Mouse (Mus musculus) kidney, embryonic 16.5 days (tissue): ENCODE data around the gene Cldn3. TPM values are rescaled to one million over a fixed set of nuclear protein-coding genes. Genes with fewer than 3 reads are reported as not detected.

Experiments
- ATAC-seq: fragments of 200-750 bp; cut with Nextera tagmentation; 2 replicates; pipeline ENCODE4 v1.8.0; 2017; ENCODE audit warnings: moderate TSS enrichment; ENCODE audit not compliant: low FRiP score, low TSS enrichment
- H3K27ac ChIP-seq: fragments of 300-500 bp; sonication (generic); 2 replicates; pipeline ENCODE4 v1.5.1; 2014; ENCODE audit warnings: low read length
- H3K27me3 ChIP-seq: fragments of 300-500 bp; sonication (generic); 2 replicates; pipeline ENCODE4 v1.6.1; 2014; ENCODE audit warnings: low read length, control low read depth, mixed read lengths; ENCODE audit not compliant: insufficient read depth
- H3K36me3 ChIP-seq: fragments of 300-500 bp; sonication (generic); 2 replicates; pipeline ENCODE4 v1.6.1; 2014; ENCODE audit warnings: low read length, control low read depth, mixed read lengths; ENCODE audit not compliant: insufficient read depth
- H3K4me1 ChIP-seq: fragments of 300-500 bp; sonication (generic); 2 replicates; pipeline ENCODE4 v1.6.1; 2014; ENCODE audit warnings: low read length, control low read depth, mixed read lengths; ENCODE audit not compliant: insufficient read depth
- H3K4me2 ChIP-seq: fragments of 300-500 bp; sonication (generic); replicated peaks from 2 replicates; pipeline ENCODE4 v1.6.1; 2014; ENCODE audit warnings: low read depth, low read length
- H3K4me3 ChIP-seq: fragments of 300-500 bp; sonication (generic); 2 replicates; pipeline ENCODE4 v1.5.1; 2014; ENCODE audit warnings: mild to moderate bottlenecking, low read length
- H3K9ac ChIP-seq: fragments of 300-500 bp; sonication (generic); replicated peaks from 2 replicates; pipeline ENCODE4 v1.6.1; 2014; ENCODE audit warnings: low read length
- H3K9me3 ChIP-seq: fragments of 300-500 bp; sonication (generic); 2 replicates; pipeline ENCODE4 v1.6.1; 2016; ENCODE audit warnings: low read length, control low read depth
- WGBS: fragments of 180-500 bp; shearing (Covaris S2); extraction: QIAGEN DNeasy Blood & Tissue Kit; methylation state at CpG from one replicate; pipeline ENCODE4 v1.1.7; 2014; 5-methylcytosine and 5-hydroxymethylcytosine counted together
- polyA plus RNA-seq: library from polyadenylated mRNA; unstranded; fragments of >200 nt; fragmentation: Nextera tagmentation; extraction: Ambion mirVana; gene quantifications from 2 replicates; pipeline ENCODE4 v1.2.1, GENCODE M21; 2015

Gene Cldn3
- polyA plus RNA-seq, 1 experiment from 2014 or later = 69.2 TPM

DNA sequence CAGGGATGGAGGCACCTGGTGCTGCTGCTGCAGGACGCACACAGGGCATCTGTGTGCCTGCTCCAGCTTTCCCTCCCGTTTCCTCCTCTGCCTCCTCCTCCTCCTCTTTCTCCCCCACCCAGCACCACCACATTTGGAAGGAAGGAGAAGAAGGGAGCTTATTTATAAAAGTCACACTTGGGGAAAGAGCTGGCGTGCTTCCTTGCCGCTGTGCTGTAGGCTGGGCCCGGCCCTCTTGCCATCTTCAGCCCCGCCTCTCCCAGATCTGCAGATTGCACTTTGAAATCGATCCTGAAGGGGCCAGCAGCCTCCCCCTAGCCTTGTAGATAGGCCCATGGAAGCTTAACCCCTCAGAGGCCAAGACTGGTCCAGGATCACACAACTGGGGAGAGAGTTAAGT lies 39.9 kb downstream of the Cldn3 start:
- WGBS = 9% methylated on average over 7 of the region's 7 CpGs
- Histone ChIP-seq H3K4me3 (peak overlapping the region; percentile 71; the same call in 1 of the 2 replicates), H3K36me3 (no peaks in the 10 kb centered on the region), H3K9me3 (no peaks in the 10 kb centered on the region), H3K9ac (peak overlapping the region; percentile 57; the same call in 1 of the 2 replicates), H3K27me3 (no peaks in the 10 kb centered on the region), H3K4me2 (peak overlapping the region; percentile 95), H3K27ac (0 out of 2 replicates have a peak overlapping the region, but pooled peaks have one; percentile 15), H3K4me1 (peaks cover 45% of the 10 kb centered on the region)
- ATAC-seq = no peak

DNA sequence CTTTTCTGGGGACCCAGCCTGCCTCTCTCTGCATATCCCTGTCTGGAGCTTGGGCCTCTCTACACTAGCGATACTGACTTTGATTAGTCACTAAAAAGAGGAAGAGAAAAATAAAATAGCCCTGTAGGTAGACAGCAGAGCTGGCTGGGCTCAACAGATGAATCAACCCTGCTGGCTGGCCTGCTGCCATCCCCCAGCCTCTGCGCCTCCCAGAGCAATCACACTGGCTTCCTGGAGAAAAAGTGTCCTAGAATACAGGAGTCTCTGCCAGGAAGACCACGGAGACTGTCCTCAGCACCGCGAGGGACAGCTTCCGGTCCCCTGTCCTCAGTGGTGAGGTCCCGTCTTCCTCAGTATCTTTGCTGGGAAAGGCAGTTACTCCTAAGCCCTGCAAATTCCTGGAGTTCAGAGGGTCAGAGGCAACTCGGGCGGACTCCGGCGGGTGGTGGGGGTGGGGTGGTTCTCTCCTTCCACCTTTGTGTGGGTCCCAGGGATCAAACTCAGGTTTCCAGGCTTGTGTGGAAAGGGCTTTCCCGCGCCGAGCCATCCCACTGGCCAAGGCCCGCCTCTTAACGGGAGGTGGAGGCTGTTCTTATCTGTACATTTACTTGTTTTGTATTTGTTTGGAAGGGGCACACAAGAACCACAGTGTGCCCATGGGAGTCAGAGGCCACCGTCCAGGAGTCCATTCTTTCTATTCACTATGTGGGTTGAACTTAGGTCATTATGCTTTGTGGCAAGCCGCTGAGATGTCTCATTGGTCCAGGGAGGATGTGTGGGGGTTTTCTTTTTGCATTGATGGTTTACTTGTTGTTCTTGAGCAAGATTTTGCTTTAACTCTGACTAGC lies 43.2 kb downstream of the Cldn3 start:
- peak overlapping the region; percentile 12; the same call in 1 of the 2 replicates for H3K9ac ChIP-seq
- 40% methylated on average over 18 of the region's 18 CpGs for WGBS
- peak overlapping the region; percentile 30; the same call in 1 of the 2 replicates for H3K27ac ChIP-seq
- H3K4me3 ChIP-seq = no peak overlapping the region
- no peaks in the 10 kb centered on the region for H3K36me3 ChIP-seq
- peaks cover 34% of the 10 kb centered on the region for H3K4me1 ChIP-seq
- peak overlapping the region; percentile 24 for H3K4me2 ChIP-seq
- ATAC-seq = no peak
- no peaks in the 10 kb centered on the region for H3K9me3 ChIP-seq
- no peaks in the 10 kb centered on the region for H3K27me3 ChIP-seq

DNA sequence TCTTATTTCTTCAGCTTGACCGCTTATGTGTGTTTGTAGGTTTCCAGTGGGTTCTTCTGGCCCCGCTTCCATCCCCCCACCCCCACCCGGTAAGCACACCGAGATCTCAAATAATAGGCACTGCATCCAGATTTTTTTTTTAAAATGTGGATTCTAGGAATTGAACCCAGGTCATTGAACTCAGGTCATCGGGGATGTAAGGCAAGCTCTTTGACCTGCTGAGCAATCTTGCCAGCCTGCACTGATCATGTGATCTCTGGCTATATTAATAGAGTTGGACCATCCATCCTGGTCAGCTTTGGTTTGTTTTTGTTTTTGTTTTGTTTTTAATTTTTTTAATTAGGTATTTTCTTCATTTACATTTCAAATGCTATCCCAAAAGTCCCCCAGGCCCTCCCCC lies 46.6 kb downstream of the Cldn3 start:
- H3K4me1 ChIP-seq = peaks cover 18% of the 10 kb centered on the region
- no peak overlapping the region for H3K4me2 ChIP-seq
- no peak overlapping the region for H3K27ac ChIP-seq
- H3K9me3 ChIP-seq = no peaks in the 10 kb centered on the region
- H3K27me3 ChIP-seq = no peaks in the 10 kb centered on the region
- WGBS = 87% methylated on average over 5 of the region's 5 CpGs
- H3K36me3 ChIP-seq = no peaks in the 10 kb centered on the region
- no peak overlapping the region for H3K9ac ChIP-seq
- no peak overlapping the region for H3K4me3 ChIP-seq
- ATAC-seq = no peak

DNA sequence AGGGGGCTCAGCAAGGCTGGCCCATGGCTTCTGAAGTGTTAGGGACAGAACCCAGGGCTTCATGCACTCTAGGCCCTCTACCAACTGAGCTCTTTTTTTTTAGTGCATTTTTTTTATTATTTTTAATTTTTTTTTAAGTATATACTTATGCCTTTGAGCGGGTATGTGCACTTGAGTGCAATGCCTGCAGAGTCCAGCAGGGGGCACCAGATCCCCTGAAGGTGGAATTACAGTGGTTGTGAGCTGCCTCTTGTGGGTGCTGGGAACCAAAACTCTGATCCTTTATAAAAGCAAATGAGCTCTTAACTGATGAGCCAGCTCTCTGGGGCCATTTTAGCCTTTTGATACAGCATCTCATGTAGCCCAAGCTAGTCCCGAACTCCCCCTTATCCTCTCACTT lies 48.6 kb downstream of the Cldn3 start:
- no peak for ATAC-seq
- no peak overlapping the region for H3K27ac ChIP-seq
- no peaks in the 10 kb centered on the region for H3K9me3 ChIP-seq
- H3K4me3 ChIP-seq = no peak overlapping the region
- 98% methylated on average over 2 of the region's 2 CpGs for WGBS
- H3K4me2 ChIP-seq = no peak overlapping the region
- no peaks in the 10 kb centered on the region for H3K27me3 ChIP-seq
- H3K9ac ChIP-seq = no peak overlapping the region
- peaks cover 5% of the 10 kb centered on the region; the same call in 1 of the 2 replicates for H3K4me1 ChIP-seq
- H3K36me3 ChIP-seq = peaks cover 4% of the 10 kb centered on the region; the same call in 1 of the 2 replicates

DNA sequence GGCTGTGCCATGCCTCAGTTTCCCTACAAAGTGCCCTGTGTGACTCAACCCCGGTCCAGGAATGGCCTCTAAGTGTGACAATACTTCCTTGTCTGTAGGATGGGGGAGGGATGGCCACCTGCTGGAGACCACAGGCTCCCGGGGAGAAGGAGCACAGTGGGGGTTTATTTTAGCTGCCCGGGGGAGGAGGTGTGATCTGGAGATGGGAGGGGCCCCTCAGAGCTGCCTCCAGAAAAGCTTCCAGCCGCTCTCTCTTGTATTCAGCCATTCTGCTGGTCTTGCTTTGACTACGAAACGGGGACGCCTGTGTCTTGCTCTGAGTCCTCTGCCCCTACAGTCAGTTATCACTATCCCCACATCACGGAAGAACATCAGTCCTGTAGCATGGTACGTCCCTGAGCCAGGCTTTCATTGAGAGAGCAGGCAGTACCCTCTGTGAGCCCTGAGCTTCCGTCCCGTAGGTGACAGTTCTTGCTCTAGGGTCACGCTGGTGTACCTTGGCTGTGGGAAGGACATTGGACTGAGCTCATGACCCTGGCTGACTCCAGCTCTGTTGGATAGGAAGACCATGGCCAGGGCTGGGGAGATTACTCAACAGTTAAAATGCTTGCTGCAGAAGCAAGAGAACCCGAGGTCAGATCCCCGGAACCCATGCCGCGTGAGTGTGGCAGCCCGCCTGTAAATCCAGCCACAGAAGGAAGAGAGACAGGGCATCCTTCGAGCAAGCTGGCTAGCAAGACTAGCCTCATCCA lies 49.8 kb downstream of the Cldn3 start:
- WGBS = 74% methylated on average over 18 of the region's 18 CpGs
- no peak overlapping the region for H3K4me3 ChIP-seq
- H3K27ac ChIP-seq = no peak overlapping the region

More for the DNA sequence above, 49.8 kb downstream of the Cldn3 start:
- no peaks in the 10 kb centered on the region for H3K27me3 ChIP-seq
- H3K9ac ChIP-seq = no peak overlapping the region
- H3K9me3 ChIP-seq = no peaks in the 10 kb centered on the region
- ATAC-seq = no peak
- no peak overlapping the region for H3K4me2 ChIP-seq
- 0 out of 2 replicates have a peak, but pooled peaks cover 4% of the 10 kb centered on the region for H3K4me1 ChIP-seq
- H3K36me3 ChIP-seq = peaks cover 4% of the 10 kb centered on the region; the same call in 1 of the 2 replicates

Other genes starting within 250 kb of the Cldn3 start
- 35.9 and 46.1 TPM in 2 replicates for gene Eln, start 238.9 kb upstream of the Cldn3 start, polyA plus RNA-seq
- not detected in 2 replicates for gene Tmem270, start 79.5 kb upstream of the Cldn3 start, polyA plus RNA-seq
- gene Cldn13, start 70.7 kb upstream of the Cldn3 start, polyA plus RNA-seq = 0.99 and 1.2 TPM in 2 replicates
- 29.6 and 30.7 TPM in 2 replicates for gene Mettl27, start 53.8 kb upstream of the Cldn3 start, polyA plus RNA-seq
- 63.1 and 64.7 TPM in 2 replicates for gene Cldn4, start 39.3 kb upstream of the Cldn3 start, polyA plus RNA-seq
- 81.1 and 81.9 TPM in 2 replicates for gene Abhd11, start 22.9 kb downstream of the Cldn3 start, polyA plus RNA-seq
- gene Stx1a, start 37.3 kb downstream of the Cldn3 start, polyA plus RNA-seq = 13.4 and 13.5 TPM in 2 replicates
- gene Dnajc30, start 78.0 kb downstream of the Cldn3 start, polyA plus RNA-seq = 33.3 and 38.7 TPM in 2 replicates
- 134 and 139 TPM in 2 replicates for gene Bud23, start 78.7 kb downstream of the Cldn3 start, polyA plus RNA-seq
- gene Vps37d, start 92.1 kb downstream of the Cldn3 start, polyA plus RNA-seq = 7.6 and 8.6 TPM in 2 replicates
- 8.3 and 8.5 TPM in 2 replicates for gene Mlxipl, start 103.7 kb downstream of the Cldn3 start, polyA plus RNA-seq
- 26.3 and 27.0 TPM in 2 replicates for gene Tbl2, start 163.4 kb downstream of the Cldn3 start, polyA plus RNA-seq
- 57.6 and 58.2 TPM in 2 replicates for gene Bcl7b, start 182.1 kb downstream of the Cldn3 start, polyA plus RNA-seq
- gene Baz1b, start 201.1 kb downstream of the Cldn3 start, polyA plus RNA-seq = 33.4 and 35.1 TPM in 2 replicates